Mouse (Mus musculus): ENCODE measurements around the gene Nos1ap.

Gene Nos1ap

GRCm38 (mm10) chr1:170410402-170411191, 179.1 kb downstream of the Nos1ap start:
- in situ Hi-C loops (cut with MboI; ENCODE audit: low pct_unique_long_range_greater_than_20kb in 1 of 2, low sequenced_read_pairs in 2 of 2, unreplicated experiment in 1 of 2): no loop called here

GRCm38 (mm10) chr1:170409091-170409490, 180.6 kb downstream of the Nos1ap start:
- in situ Hi-C loops (cut with MboI; ENCODE audit: low pct_unique_long_range_greater_than_20kb in 1 of 2, low sequenced_read_pairs in 2 of 2, unreplicated experiment in 1 of 2): no loop called here

- in situ Hi-C loops (cut with MboI; ENCODE audit: low pct_unique_long_range_greater_than_20kb in 1 of 2, low sequenced_read_pairs in 2 of 2, unreplicated experiment in 1 of 2): no loop called here
Observed at GRCm38 (mm10) chr1:170406921-170407320, 182.7 kb downstream of the Nos1ap start.

GRCm38 (mm10) chr1:170405152-170405551, 184.5 kb downstream of the Nos1ap start:
- in situ Hi-C loops (cut with MboI; ENCODE audit: low pct_unique_long_range_greater_than_20kb in 1 of 2, low sequenced_read_pairs in 2 of 2, unreplicated experiment in 1 of 2): no loop called here

GRCm38 (mm10) chr1:170402682-170403081, 187.0 kb downstream of the Nos1ap start:
- in situ Hi-C loops (cut with MboI; ENCODE audit: low pct_unique_long_range_greater_than_20kb in 1 of 2, low sequenced_read_pairs in 2 of 2, unreplicated experiment in 1 of 2): no loop called here

GRCm38 (mm10) chr1:170398866-170399265, 190.8 kb downstream of the Nos1ap start:
- in situ Hi-C loops (cut with MboI; ENCODE audit: low pct_unique_long_range_greater_than_20kb in 1 of 2, low sequenced_read_pairs in 2 of 2, unreplicated experiment in 1 of 2): no loop called here

- in situ Hi-C loops (cut with MboI; ENCODE audit: low pct_unique_long_range_greater_than_20kb in 1 of 2, low sequenced_read_pairs in 2 of 2, unreplicated experiment in 1 of 2): no loop called here
Observed at GRCm38 (mm10) chr1:170395101-170395500, 194.6 kb downstream of the Nos1ap start.

- in situ Hi-C loops (cut with MboI; ENCODE audit: low pct_unique_long_range_greater_than_20kb in 1 of 2, low sequenced_read_pairs in 2 of 2, unreplicated experiment in 1 of 2): no loop called here
Observed at GRCm38 (mm10) chr1:170394641-170395040, 195.0 kb downstream of the Nos1ap start.

GRCm38 (mm10) chr1:170392771-170393728, 196.6 kb downstream of the Nos1ap start:
- in situ Hi-C loops (cut with MboI; ENCODE audit: low pct_unique_long_range_greater_than_20kb in 1 of 2, low sequenced_read_pairs in 2 of 2, unreplicated experiment in 1 of 2): no loop called here

GRCm38 (mm10) chr1:170387180-170387912, 202.3 kb downstream of the Nos1ap start:
- in situ Hi-C loops (cut with MboI; ENCODE audit: low pct_unique_long_range_greater_than_20kb in 1 of 2, low sequenced_read_pairs in 2 of 2, unreplicated experiment in 1 of 2): no loop called here

- in situ Hi-C loops (cut with MboI; ENCODE audit: low pct_unique_long_range_greater_than_20kb in 1 of 2, low sequenced_read_pairs in 2 of 2, unreplicated experiment in 1 of 2): no loop called here
Observed at GRCm38 (mm10) chr1:170385416-170385815, 204.2 kb downstream of the Nos1ap start.

GRCm38 (mm10) chr1:170383530-170383929, 206.1 kb downstream of the Nos1ap start:
- in situ Hi-C loops (cut with MboI; ENCODE audit: low pct_unique_long_range_greater_than_20kb in 1 of 2, low sequenced_read_pairs in 2 of 2, unreplicated experiment in 1 of 2): no loop called here

GRCm38 (mm10) chr1:170381457-170381856, 208.2 kb downstream of the Nos1ap start:
- in situ Hi-C loops (cut with MboI; ENCODE audit: low pct_unique_long_range_greater_than_20kb in 1 of 2, low sequenced_read_pairs in 2 of 2, unreplicated experiment in 1 of 2): no loop called here

- in situ Hi-C loops (cut with MboI; ENCODE audit: low pct_unique_long_range_greater_than_20kb in 1 of 2, low sequenced_read_pairs in 2 of 2, unreplicated experiment in 1 of 2): no loop called here
Observed at GRCm38 (mm10) chr1:170380505-170380904, 209.2 kb downstream of the Nos1ap start.

- in situ Hi-C loops (cut with MboI; ENCODE audit: low pct_unique_long_range_greater_than_20kb in 1 of 2, low sequenced_read_pairs in 2 of 2, unreplicated experiment in 1 of 2): no loop called here
Observed at GRCm38 (mm10) chr1:170375721-170376120, 213.9 kb downstream of the Nos1ap start.

- in situ Hi-C loops (cut with MboI; ENCODE audit: low pct_unique_long_range_greater_than_20kb in 1 of 2, low sequenced_read_pairs in 2 of 2, unreplicated experiment in 1 of 2): no loop called here
Observed at GRCm38 (mm10) chr1:170373750-170374149, 215.9 kb downstream of the Nos1ap start.

- in situ Hi-C loops (cut with MboI; ENCODE audit: low pct_unique_long_range_greater_than_20kb in 1 of 2, low sequenced_read_pairs in 2 of 2, unreplicated experiment in 1 of 2): no loop called here
Observed at GRCm38 (mm10) chr1:170371191-170371792, 218.4 kb downstream of the Nos1ap start.

GRCm38 (mm10) chr1:170368864-170369263, 220.8 kb downstream of the Nos1ap start:
- in situ Hi-C loops (cut with MboI; ENCODE audit: low pct_unique_long_range_greater_than_20kb in 1 of 2, low sequenced_read_pairs in 2 of 2, unreplicated experiment in 1 of 2): no loop called here

Measured in mouse embryonic stem cell (cell line).